Mouse (Mus musculus) ES-Bruce4 (cell line): ENCODE results near the gene Hook2.

ENCODE experiments used
- CTCF ChIP-seq: IDR thresholded peaks from one replicate; pipeline ENCODE4 v1.8.1; 2011; ENCODE audit warnings: low read depth, low read length
- POLR2A ChIP-seq: IDR thresholded peaks from one replicate; pipeline ENCODE4 v1.8.1; 2011; ENCODE audit warnings: low read length; ENCODE audit not compliant: insufficient read depth

- no peak for TF ChIP-seq POLR2A
- no peak for TF ChIP-seq CTCF
These were observed 34.9 kb downstream of the Hook2 start, which contains the start of gene Asna1 for GRCm38 (mm10) chr8:85025098-85025932.
